Mouse (Mus musculus) spleen, postnatal 14 days (tissue): ENCODE measurements around the gene AY761185.
"Not testable (repeated sequence)": the region's sequence is repeated elsewhere in the genome, so short reads cannot be mapped to it uniquely, and the experiment has no call there.

Source experiments
- DNase-seq, 2 experiments: peaks; one replicate each; pipeline ENCODE4 v3.0.0; 2021 to 2022; ENCODE audit warnings: low spot score in 2 of 2

Gene AY761185

GRCm38 (mm10) chr8:20944610-20945009, at the start of gene AY761185:
TSS of gene AY761185 (minus strand) at chr8:20944710.
- DNase-seq: no peak

- DNase-seq: not testable (repeated sequence)
These were observed 49.5 kb upstream of the AY761185 start for GRCm38 (mm10) chr8:20994042-20994441.

GRCm38 (mm10) chr8:20979846-20980245, 35.3 kb upstream of the AY761185 start:
- DNase-seq: no peak

- no peak for DNase-seq
These were observed 20.0 kb upstream of the AY761185 start for GRCm38 (mm10) chr8:20964531-20964930.

- no peak for DNase-seq
These were observed 22.5 kb downstream of the AY761185 start, which contains the start of gene Gm6040 for GRCm38 (mm10) chr8:20921971-20922370. TSS of gene Gm6040 (minus strand) at chr8:20922071.

- DNase-seq: no peak
These were observed 32.2 kb downstream of the AY761185 start for GRCm38 (mm10) chr8:20912288-20912687.

- no peak for DNase-seq
These were observed 36.3 kb downstream of the AY761185 start for GRCm38 (mm10) chr8:20908256-20908655.

GRCm38 (mm10) chr8:20907119-20907518, 37.4 kb downstream of the AY761185 start:
- DNase-seq: no peak

GRCm38 (mm10) chr8:20902527-20902926, 42.0 kb downstream of the AY761185 start, which contains the start of gene Gm15056:
TSS of gene Gm15056 (minus strand) at chr8:20902627.
- no peak for DNase-seq
